Mouse (Mus musculus) right cerebral cortex, adult 18-20 months (tissue): ENCODE results near the gene Dusp13.

Experiments used
- DNase-seq: peaks from one replicate; pipeline ENCODE4 v3.0.0; 2022; ENCODE audit warnings: mixed read lengths

Gene Dusp13

DNA sequence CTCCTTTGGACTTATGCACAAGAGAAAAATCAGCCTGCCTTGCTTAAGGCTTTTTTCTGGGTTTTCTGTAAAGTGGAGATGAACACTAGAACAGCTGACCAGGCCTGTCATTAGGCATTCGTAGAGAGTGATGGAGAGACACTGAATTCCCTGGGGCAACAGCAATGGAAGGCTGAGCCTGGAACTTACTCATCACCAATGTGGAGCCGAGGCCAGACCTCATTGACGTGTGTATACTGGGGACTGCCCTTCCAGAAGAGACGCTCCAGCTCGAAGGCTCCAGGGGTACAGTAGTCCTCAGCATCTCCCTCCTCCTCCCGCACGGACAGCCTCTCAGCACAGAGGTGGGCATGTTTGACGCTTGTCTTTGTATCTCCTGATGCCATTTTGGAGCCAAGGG is 48.3 kb downstream of the Dusp13 start:
- DNase-seq = no peak

DNA sequence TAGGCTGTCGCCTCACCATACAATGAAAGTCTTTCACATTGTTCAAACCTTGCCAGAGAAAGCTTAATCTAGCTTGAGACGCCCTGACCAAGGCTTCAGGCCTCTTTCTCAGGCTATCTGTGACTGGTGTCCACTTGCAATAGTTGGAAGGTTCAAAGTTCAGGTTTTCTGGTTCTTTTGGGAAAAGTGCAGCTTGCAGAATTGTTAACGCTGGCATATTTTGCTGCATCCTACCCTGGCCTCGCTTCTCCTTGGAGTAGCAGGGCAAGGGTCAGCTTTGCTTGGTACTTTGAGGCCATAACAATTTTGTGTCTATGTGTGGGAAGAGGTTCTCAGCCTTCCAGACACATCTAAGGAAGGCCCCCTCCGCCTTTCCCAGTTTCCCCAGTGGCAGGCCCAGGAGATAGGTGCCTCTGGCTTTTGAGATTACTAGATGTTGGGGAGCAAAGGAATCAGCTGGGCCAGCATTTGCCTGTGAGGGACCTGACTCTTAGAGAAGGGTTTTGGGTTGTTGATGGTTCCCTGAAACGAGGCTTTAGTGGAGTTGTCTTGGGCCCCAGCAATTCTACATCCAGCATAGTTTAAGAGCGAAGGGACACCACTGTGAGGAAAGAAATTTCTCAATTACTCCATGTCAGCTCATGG is 54.7 kb downstream of the Dusp13 start:
- DNase-seq = no peak

- no peak for DNase-seq
These were observed 56.0 kb downstream of the Dusp13 start for GRCm38 (mm10) chr14:21695020-21695419.

GRCm38 (mm10) chr14:21691070-21691469 is 59.9 kb downstream of the Dusp13 start:
- no peak for DNase-seq

DNA sequence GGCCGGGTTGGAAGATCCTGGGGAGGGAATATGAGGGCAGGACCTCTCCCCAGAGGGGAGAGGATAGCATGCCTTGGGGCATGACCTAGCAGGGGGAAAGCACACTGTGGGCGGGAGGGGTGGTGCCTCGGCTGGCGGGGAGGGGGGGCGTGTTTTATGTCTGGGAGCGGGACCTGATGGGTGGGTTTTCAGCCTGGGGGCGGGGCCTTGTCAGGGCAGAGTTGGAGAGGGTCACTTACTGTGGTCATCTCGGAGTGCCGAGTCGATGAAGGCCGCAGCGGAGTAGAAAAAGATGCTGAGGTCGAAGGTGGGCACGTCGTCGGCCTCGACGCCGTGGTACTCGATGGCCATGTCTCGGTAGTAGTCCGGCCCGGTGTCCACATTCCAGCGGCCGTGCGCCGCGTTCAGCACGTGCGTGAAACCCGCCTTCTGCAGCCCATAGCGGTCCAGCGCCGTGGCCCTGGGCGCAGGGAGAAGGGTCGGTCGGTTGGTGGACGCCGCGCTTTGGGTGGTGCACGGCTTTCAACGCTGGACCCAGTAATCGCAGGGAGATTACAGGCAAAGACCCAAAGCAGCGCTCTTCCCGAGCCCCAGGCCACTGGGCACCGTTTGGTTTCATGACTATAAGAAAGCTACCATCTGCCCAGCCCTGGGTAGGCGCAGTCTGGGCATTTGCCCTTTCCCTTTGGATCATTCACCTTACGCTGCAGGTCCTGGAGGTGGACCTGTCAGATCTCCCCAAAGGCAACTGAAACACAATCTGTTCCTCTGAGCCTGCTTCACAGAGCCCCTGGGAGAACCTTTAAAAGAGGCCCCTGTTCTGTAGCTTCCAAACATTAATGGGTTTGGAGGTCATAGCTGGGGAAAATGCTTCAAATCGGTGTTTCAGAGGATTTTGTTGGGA is 64.4 kb downstream of the Dusp13 start:
- no peak for DNase-seq

GRCm38 (mm10) chr14:21685411-21686146 is 65.4 kb downstream of the Dusp13 start:
- no peak for DNase-seq

GRCm38 (mm10) chr14:21683834-21684233 is 67.1 kb downstream of the Dusp13 start:
- no peak for DNase-seq
